Mouse (Mus musculus): ENCODE results near the gene 1700020N01Rik.

1700020N01Rik gene

DNA sequence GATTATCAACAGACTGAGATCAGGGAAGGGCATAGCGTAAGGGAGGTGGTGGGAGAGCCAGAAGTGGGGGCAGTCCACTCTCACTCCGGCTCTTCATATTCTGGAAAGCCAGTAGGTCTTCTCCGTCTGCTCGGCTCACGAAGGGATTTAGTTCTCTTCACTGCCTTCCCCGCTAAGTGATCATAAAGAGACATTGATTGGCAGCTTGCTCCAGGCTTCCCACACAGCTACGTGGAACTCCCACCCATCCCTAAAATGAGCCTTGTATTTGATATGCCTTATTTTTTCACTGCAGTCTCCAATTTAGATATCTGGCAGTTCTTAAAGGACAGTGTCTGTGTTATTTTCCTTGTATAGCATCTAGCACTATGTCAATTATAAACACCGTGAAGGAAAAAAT is 11.5 kb downstream of the 1700020N01Rik start:
- DNase-seq (ENCODE audit: low read depth, low spot score) = no peak

DNA sequence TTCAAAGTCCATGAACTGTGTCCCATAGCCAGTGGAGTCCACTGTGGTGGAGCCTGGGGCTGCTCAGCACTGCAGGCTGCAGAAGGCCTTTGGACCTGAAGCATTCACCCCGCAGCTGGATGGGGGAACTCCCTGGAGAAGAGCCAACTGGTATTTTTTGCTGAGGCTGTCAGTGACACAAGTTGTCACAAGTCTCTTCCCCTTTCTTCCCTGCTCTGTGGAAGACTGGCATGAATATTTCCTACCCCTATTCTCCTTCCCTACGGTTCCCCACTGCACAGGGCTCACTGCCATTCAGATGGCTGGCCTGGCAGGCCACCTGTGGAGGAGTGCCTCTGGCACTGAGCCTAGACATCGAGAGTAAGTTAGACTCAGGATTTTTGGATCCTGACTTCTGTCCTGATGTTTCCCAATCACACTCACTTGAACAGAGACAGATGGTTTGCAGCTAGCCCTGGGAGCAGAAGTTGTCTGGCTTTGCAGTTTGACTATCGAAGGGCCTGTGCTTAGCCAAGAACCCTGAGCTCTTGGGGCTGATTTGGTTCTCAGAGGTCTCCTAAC is 12.1 kb downstream of the 1700020N01Rik start:
- DNase-seq (ENCODE audit: low read depth, low spot score) = no peak

DNA sequence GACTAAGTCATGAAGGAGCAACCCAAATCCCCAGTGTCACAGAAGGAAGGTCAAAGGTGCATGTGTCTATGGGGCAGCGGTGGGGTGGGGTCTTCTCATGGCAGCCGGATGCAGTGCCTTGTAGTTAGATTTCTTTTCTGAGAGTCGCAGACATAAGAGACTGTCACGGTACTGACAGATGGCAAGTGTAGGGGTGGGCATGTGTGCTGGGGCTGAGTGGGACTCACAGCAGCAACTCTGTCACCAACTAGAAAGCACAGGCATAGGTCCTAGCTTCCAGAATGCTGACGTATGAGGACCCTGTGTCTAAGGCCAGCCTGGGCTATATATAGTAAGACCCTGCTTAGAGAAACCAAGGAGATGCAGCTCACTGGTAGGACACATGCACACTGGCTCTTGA is 12.7 kb downstream of the 1700020N01Rik start:
- no peak for DNase-seq (ENCODE audit: low read depth, low spot score)

GRCm38 (mm10) chr10:21606931-21607330 is 14.0 kb downstream of the 1700020N01Rik start:
- no peak for DNase-seq (ENCODE audit: low read depth, low spot score)

GRCm38 (mm10) chr10:21609583-21609982 is 16.6 kb downstream of the 1700020N01Rik start:
- DNase-seq (ENCODE audit: low read depth, low spot score) = no peak

- no peak for DNase-seq (ENCODE audit: low read depth, low spot score)
Observed at GRCm38 (mm10) chr10:21613021-21613860, 20.3 kb downstream of the 1700020N01Rik start.

DNA sequence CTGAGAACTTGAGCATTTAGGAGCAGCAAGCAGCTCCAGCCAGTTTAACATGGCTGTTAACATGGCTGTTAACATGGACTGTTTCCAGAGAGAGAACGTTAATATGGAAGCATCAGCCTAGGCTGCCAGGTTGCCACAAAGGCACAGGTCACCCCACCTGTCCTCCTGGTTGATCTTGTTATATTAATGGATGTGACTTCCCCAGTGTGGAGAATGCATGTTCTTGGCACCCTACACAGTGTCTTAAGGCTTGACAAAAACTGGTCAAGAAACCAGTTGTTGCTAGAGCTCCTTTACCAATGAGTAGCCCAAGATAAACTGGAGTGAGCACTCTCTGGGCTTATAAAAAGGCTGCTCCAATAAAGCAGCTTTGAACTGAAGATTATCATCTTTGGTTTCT is 21.6 kb downstream of the 1700020N01Rik start:
- DNase-seq (ENCODE audit: low read depth, low spot score) = no peak

- DNase-seq (ENCODE audit: low read depth, low spot score) = no peak
Observed at GRCm38 (mm10) chr10:21618745-21619508, 26.0 kb downstream of the 1700020N01Rik start.

DNA sequence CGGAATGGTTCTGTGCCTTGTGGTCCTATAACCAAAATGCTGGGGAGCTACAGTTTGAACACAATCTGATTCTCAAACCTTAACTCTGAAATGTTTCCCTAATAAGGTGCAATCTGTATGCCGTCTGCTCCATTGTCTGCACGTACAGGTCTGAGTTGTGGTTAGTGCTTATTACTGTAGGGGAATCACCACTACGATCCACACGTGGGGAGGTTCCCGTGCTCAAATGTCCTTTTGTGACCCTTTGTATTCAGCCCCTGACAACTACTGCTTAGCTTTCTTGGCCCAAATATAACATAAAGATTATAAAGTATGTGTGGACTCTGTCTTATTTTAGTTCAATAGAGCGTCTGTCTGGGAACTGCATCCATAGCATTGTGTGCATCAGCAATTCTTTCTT is 29.1 kb downstream of the 1700020N01Rik start:
- DNase-seq (ENCODE audit: low read depth, low spot score) = no peak

GRCm38 (mm10) chr10:21628555-21628954 is 35.6 kb downstream of the 1700020N01Rik start:
- no peak for DNase-seq (ENCODE audit: low read depth, low spot score)

DNA sequence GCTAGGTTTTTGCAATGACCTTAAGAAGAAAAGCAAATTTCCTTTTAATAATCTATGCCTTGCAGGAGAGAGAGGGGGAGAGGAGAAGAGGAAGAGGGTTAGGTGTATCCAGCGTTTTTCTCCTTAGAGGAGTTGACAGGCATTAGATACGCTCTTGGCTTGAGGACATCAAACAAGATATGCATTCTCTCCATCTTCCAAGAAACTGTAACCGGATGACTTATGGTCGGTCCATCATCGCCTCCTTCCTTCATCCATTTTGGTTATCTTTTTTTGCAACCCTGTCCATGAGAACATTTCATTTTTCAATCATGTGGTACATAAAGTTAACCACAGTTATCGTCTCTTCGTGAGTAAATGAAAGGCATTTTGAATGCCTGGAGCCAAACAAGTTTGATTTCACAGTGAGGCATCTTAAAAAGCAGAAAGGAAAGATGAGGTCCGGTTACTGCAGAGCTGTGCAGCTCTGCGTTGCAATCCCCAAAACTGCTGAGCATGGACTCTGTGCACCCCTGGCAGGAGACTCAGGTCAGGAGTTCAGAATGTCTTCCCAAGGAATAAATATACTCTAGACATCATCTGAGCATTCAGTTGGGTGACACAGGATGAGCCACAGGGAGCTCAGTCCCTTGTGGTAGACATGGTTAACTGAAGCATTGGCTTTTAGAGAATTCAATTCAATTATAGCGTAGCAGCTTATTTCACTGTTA is 36.2 kb downstream of the 1700020N01Rik start:
- DNase-seq (ENCODE audit: low read depth, low spot score) = no peak

- no peak for DNase-seq (ENCODE audit: low read depth, low spot score)
Observed at GRCm38 (mm10) chr10:21631481-21631880, 38.5 kb downstream of the 1700020N01Rik start.

GRCm38 (mm10) chr10:21632687-21633086 is 39.7 kb downstream of the 1700020N01Rik start:
- DNase-seq (ENCODE audit: low read depth, low spot score) = no peak

GRCm38 (mm10) chr10:21635988-21636710 is 43.2 kb downstream of the 1700020N01Rik start:
- DNase-seq (ENCODE audit: low read depth, low spot score) = no peak

DNA sequence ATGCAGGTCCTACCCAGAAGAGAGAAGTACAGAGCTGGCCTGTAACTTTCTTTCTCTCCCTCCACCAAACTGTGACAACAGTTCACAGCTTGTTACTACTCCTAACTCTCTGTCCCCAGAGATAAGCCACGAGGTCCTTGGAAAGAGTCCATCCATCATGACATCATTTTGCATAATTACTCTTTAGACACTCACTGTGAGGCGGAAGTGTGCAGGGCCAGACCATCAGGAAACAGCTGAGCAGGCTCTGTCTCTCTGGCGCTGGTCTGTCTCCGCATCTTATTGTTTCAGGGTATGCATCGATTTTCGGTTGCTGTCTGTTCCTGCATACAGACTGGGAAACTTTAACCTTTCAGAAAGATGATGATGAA is 43.8 kb downstream of the 1700020N01Rik start:
- DNase-seq (ENCODE audit: low read depth, low spot score) = no peak

GRCm38 (mm10) chr10:21651388-21651787 is 58.4 kb downstream of the 1700020N01Rik start:
- DNase-seq (ENCODE audit: low read depth, low spot score) = no peak

- no peak for DNase-seq (ENCODE audit: low read depth, low spot score)
Observed at GRCm38 (mm10) chr10:21652426-21653345, 59.7 kb downstream of the 1700020N01Rik start.

DNA sequence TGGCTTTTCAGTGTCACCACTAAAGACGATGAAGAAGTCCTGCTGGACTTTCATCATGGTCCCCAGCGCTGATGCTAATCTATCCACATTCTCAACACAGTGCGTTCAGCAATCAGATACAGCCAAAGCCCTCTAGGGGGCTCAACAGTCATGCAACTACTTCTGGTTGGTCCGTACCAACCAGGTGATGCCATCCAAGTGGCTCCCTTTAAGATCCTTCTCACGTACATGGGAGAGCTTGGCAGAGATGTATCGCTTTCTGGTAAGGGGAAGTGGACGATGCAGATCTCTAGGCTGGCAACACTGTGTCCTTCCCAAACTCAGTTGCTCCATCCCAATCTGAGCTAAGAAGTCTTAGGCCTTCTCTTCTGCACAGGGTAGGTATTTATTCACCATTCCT is 60.5 kb downstream of the 1700020N01Rik start:
- DNase-seq (ENCODE audit: low read depth, low spot score) = no peak

DNA sequence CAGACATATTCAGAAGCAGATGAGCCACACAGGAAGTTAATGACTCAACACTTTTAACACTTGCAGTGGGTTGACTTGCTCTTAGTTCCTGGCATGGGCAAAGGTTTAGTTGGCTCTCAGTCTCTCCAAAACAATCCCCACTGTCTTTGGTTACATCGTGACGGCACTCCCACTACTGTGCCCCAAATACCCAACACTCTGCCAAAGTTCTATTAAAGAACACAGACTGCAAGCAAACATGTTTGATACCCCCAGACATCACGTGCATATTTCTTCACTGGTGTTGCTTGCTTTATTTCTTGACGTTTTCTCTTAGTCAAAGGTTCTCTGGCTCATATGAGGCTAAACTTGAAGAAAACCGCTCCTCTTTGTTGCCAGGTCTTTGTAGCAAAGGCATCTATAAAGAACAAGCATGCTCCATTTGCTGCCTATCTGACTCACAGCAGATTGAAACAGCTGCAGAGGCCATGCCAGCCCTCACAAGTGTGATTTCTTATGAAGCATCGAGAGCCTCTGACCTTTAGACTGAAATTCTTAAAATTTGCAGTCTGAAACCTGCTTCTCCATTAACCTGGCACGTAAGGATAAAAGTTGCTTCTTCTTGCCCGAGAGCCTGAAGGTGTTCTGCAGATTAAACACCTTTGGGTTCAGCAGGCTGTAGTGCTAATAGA is 66.8 kb downstream of the 1700020N01Rik start:
- DNase-seq (ENCODE audit: low read depth, low spot score) = no peak

- DNase-seq (ENCODE audit: low read depth, low spot score) = no peak
Observed at GRCm38 (mm10) chr10:21668976-21669375, 76.0 kb downstream of the 1700020N01Rik start.

Data from retina, adult 2 months (tissue).